Mouse (Mus musculus): ENCODE measurements around the gene Oprl1.
A peak's percentile ranks its signal among the peaks of the same experiment; 100 is the strongest.

The Oprl1 gene

GRCm38 (mm10) chr2:181714903-181715326 is at the start of gene Oprl1:
Gene Oprl1 (plus strand): TSS chr2:181715016.
- DNase-seq (ENCODE audit: low spot score), result no peak

GRCm38 (mm10) chr2:181670285-181670912 is 44.4 kb upstream of the Oprl1 start:
- DNase-seq (ENCODE audit: low spot score), result no peak

- no peak for DNase-seq (ENCODE audit: low spot score)
These were observed 43.9 kb upstream of the Oprl1 start for GRCm38 (mm10) chr2:181670913-181671311.

GRCm38 (mm10) chr2:181671326-181671725 is 43.5 kb upstream of the Oprl1 start, which contains the start of gene Sox18:
Gene Sox18 (minus strand): TSS chr2:181671640.
- no peak for DNase-seq (ENCODE audit: low spot score)

- no peak for DNase-seq (ENCODE audit: low spot score)
These were observed 42.8 kb upstream of the Oprl1 start for GRCm38 (mm10) chr2:181671984-181672383.

GRCm38 (mm10) chr2:181673501-181673900 is 41.3 kb upstream of the Oprl1 start:
- peak; percentile 72 for DNase-seq (ENCODE audit: low spot score)

GRCm38 (mm10) chr2:181674934-181675333 is 39.9 kb upstream of the Oprl1 start:
- no peak for DNase-seq (ENCODE audit: low spot score)

- DNase-seq (ENCODE audit: low spot score), result peak; percentile 80
These were observed 39.4 kb upstream of the Oprl1 start for GRCm38 (mm10) chr2:181675454-181675853.

GRCm38 (mm10) chr2:181676424-181676823 is 38.4 kb upstream of the Oprl1 start:
- DNase-seq (ENCODE audit: low spot score), result no peak

GRCm38 (mm10) chr2:181677096-181677754 is 37.6 kb upstream of the Oprl1 start:
- no peak for DNase-seq (ENCODE audit: low spot score)

- DNase-seq (ENCODE audit: low spot score), result no peak
These were observed 37.1 kb upstream of the Oprl1 start for GRCm38 (mm10) chr2:181677755-181678098.

- peak; percentile 67 for DNase-seq (ENCODE audit: low spot score)
These were observed 36.0 kb upstream of the Oprl1 start for GRCm38 (mm10) chr2:181678780-181679179.

- DNase-seq (ENCODE audit: low spot score), result peak; percentile 86
These were observed 34.7 kb upstream of the Oprl1 start, which contains the start of gene Tcea2 for GRCm38 (mm10) chr2:181679951-181680715. Gene Tcea2 (plus strand): TSS chr2:181680310.

- no peak for DNase-seq (ENCODE audit: low spot score)
These were observed 34.1 kb upstream of the Oprl1 start for GRCm38 (mm10) chr2:181680716-181681117.

GRCm38 (mm10) chr2:181681978-181682377 is 32.8 kb upstream of the Oprl1 start:
- DNase-seq (ENCODE audit: low spot score), result no peak

- DNase-seq (ENCODE audit: low spot score), result no peak
These were observed 31.4 kb upstream of the Oprl1 start for GRCm38 (mm10) chr2:181683381-181683780.

GRCm38 (mm10) chr2:181684713-181685112 is 30.1 kb upstream of the Oprl1 start:
- DNase-seq (ENCODE audit: low spot score), result no peak

- DNase-seq (ENCODE audit: low spot score), result no peak
These were observed 29.1 kb upstream of the Oprl1 start for GRCm38 (mm10) chr2:181685686-181686085.

GRCm38 (mm10) chr2:181687586-181687985 is 27.2 kb upstream of the Oprl1 start:
- no peak for DNase-seq (ENCODE audit: low spot score)

- no peak for DNase-seq (ENCODE audit: low spot score)
These were observed 25.2 kb upstream of the Oprl1 start for GRCm38 (mm10) chr2:181689466-181690160.

GRCm38 (mm10) chr2:181691083-181691482 is 23.7 kb upstream of the Oprl1 start:
- peak; percentile 61 for DNase-seq (ENCODE audit: low spot score)

GRCm38 (mm10) chr2:181691571-181691970 is 23.2 kb upstream of the Oprl1 start:
- DNase-seq (ENCODE audit: low spot score), result no peak

Measured in testis, postnatal 14 days (tissue).